Mouse (Mus musculus): ENCODE results near the gene Prkca. TPM values are rescaled to one million over a fixed set of nuclear protein-coding genes. Genes with fewer than 3 reads are reported as not detected.

Gene Prkca
- total RNA-seq, 2 experiments from 2014 or later: 230 to 239 TPM

DNA sequence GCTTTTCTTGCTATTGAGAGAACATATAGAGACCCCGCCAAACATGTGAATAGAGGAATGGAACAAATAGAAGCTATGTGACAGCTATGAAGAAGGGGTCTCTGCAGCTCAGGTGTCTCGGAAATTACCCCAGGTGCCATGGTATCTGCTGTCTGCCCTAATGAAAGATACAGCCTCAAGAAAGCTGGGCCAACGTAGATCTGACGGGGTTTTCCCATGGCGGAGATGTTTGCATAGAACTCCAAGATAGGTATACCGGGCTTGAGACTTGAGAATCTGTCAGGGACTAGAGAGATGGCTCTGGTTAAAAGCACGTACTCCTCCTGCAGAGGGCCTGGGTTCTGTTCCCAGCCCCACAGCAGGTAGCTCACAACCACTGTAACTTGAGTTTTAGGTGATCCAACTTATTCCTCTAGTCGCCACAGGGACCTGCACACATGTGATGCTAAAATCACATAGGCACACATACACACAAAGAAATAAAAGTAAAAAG is 188.6 kb downstream of the Prkca start:
- DNase-seq: no peak

- DNase-seq: no peak
Observed at GRCm38 (mm10) chr11:108153997-108154841, 189.5 kb downstream of the Prkca start.

GRCm38 (mm10) chr11:108152591-108152990 is 191.1 kb downstream of the Prkca start:
- no peak for DNase-seq

GRCm38 (mm10) chr11:108150410-108150809 is 193.3 kb downstream of the Prkca start:
- DNase-seq: peak; percentile 83 to 84

- DNase-seq: no peak
Observed at GRCm38 (mm10) chr11:108149187-108149586, 194.5 kb downstream of the Prkca start.

DNA sequence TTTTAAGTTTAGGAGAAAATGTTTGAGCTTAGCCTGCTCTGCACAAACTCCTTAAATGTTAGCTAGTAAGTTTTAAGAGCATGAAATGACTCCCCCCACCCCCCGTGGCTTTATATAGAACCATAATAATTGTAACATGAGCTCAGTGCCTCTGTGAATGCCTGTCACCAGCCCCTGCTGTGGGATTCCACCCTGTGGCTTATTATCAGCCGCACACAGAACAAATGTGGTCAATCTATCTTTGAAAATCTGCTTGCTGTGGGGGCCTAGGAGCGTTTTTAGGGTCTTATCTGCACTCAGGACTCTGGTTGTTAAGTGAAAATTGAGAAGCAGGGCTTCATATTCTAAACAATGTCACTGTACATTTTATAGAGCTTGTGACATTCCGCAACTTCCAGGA is 195.2 kb downstream of the Prkca start:
- no peak for DNase-seq

DNA sequence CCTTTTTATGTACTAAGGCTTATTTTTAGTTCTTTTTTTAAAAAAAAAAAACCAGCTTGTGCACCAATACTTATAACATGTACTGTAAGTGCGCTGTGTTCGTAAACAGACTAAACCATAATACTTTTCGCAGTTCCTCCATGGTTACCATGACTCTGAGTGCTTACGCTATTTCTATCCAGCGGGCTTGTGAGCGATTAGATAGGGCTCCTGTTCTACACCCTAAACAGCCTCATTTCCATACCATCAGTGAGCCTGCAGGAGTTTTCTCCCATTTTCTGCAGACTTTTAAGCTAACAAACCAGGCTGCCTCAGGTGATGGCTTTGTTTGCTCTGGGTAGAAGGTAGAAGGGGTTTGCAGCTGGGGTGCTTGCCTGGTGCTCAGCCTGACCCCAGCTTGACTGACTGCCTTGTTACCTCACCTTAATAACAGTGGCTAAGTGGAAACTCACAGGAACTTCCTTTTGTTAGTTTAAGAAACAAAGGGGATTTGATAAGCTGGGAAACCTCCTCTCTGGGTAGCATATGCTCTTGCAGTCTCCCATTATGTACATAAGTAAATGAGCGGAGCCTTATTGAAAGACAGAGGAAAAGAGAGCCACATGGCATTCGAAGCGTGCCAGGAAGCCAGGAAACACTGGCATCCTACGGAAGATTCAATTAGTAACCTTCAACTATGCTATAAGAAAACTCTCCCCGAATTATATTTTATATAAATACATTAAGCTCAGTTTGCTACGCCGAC is 197.8 kb downstream of the Prkca start:
- DNase-seq: no peak

- no peak for DNase-seq
Observed at GRCm38 (mm10) chr11:108145128-108145527, 198.6 kb downstream of the Prkca start.

DNA sequence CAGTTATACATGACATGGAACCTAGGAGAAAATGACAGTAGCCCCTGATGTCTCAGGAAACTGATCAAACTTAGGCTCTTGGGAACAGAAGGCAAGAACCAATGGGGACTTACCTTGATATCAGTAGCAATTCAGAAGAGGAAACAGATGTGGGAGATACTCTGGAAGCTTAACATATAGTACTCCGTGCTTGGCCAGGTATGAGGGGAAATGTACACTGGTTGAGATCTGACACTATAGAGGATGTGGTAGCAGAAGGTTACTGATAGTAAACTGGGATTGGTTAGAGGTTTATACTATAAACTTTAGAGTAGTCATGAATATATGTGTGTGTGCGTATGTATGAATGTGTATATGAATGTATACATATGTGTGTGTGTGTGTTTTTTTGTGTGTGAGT is 200.0 kb downstream of the Prkca start:
- DNase-seq: no peak

GRCm38 (mm10) chr11:108140028-108140427 is 203.7 kb downstream of the Prkca start:
- no peak for DNase-seq

DNA sequence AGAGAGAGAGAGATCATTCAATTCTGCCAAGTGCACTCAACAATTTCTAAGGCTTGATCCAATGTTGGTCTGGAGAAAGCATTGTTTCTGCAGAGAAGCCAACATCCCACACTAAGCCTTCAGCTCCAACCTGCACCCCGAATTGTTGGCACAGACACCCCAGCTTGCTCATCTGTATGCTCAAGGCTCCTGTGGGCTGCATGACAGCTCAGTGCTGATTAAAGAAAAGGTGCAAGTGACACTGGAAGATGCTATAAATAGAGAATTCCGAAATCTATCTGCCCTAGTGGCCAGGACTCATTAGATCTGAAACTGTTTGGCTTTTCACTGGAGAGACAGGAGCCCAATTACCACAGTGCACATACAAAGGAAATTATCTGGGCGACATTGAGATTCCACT is 207.4 kb downstream of the Prkca start:
- peak; percentile 35 to 36 for DNase-seq

- DNase-seq: no peak
Observed at GRCm38 (mm10) chr11:108135407-108136159, 208.1 kb downstream of the Prkca start.

DNA sequence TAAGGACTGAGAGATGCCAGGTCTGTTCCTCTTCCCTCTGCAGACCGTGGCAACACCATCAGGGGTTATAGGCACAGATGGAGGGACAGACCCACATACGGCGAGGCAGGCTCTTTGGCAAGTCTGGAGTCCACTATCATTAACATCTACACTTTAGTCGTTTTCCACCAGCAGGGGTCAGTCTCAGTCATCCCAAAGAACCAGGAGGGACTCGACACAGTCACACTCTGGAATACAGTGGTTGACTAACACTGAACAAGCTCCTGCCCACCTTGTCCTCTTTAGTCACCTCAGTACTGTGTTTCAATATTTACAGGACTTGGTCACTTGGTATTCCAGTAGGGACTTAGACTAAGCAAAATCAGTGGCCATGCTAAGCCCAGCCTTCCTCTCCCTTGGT is 215.1 kb downstream of the Prkca start:
- DNase-seq: peak; percentile 41 to 45

GRCm38 (mm10) chr11:108127908-108128307 is 215.8 kb downstream of the Prkca start:
- no peak for DNase-seq

- DNase-seq: no peak
Observed at GRCm38 (mm10) chr11:108122486-108122885, 221.2 kb downstream of the Prkca start.

GRCm38 (mm10) chr11:108120708-108121107 is 223.0 kb downstream of the Prkca start:
- no peak for DNase-seq

DNA sequence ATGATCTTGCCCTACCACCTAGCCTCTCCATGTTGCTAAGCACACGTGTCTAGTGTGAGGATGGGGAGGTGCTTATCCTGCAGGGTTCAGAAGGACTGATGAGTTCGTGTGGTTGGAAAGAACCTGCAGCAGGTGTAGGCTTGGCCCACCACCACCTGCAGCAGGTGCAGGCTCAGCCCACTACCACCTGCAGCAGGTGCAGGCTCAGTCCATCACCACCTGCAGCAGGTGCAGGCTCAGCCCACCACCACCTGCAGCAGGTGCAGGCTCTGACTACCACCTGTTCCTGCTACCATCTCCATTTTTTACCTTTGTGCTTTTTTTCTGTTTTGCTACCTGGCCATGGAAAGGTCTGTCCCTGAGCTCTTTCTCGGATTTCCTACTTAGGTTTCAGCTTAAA is 223.9 kb downstream of the Prkca start:
- DNase-seq: no peak

DNA sequence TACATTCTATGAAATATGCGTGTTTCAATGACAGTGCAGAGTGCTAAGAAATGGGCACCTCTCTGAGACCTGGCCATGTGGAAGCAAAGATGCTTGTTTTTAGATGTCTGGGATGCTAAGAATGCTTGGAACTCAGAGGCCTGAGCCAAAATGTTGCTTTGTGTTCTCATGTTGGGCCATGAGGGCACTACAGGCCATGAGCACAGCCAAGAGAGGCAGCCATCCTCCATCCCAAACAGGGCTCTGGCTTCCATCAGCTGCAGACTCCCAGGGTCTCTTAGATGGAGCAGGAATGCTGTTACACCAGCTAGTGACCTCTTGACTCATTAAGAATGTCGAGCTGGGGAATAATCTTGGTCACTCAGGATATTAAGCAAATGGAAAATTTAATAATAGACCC is 224.9 kb downstream of the Prkca start:
- no peak for DNase-seq

DNA sequence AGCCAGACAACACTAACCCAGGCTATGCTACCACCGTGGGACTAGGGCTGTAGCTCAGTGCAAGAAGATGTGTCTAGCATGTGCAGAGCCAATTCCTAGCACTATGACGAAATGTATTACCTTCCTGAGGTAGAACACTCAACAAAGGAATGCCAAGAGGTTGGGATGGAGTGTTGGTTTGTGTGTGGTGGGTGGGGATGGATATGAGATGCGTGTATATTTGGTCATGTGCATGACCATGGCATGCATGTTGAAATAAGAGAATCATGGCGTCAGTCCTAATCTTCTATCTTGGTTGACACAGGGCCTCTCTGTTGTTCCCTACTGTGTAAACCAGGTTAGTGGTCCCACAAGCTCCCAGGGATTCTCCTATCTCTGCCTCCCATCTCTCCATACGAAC is 225.5 kb downstream of the Prkca start:
- DNase-seq: no peak

- DNase-seq: no peak
Observed at GRCm38 (mm10) chr11:108117360-108118050, 226.2 kb downstream of the Prkca start.

- DNase-seq: no peak
Observed at GRCm38 (mm10) chr11:108114091-108114490, 229.6 kb downstream of the Prkca start.

DNA sequence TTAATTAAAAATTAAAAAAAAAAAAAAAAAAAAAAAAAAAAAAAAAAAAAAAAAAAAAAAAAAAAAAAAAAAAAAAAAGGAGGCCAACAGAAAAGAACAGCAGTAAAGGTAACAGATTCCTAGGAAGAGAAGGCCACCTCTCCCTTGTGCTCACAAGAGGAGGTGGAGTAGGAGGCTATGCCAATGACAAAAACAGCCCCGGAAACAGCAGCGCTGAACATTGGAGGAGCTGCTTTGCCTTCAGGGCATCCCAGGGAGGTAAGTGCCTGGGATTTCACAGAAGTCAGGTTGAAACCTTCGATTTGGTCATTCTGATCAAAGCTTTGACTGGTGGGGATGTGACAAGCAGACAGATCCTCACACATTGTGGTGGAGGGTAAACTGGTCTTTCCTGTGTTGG is 231.3 kb downstream of the Prkca start:
- DNase-seq: no peak
